Mouse (Mus musculus): ENCODE measurements around the gene Akap10.
A peak's percentile ranks its signal among the peaks of the same experiment; 100 is the strongest.
"Not testable (repeated sequence)": the region's sequence is repeated elsewhere in the genome, so short reads cannot be mapped to it uniquely, and the experiment has no call there.

The Akap10 gene

GRCm38 (mm10) chr11:61929323-61930097 is 542 bp downstream of the Akap10 start:
- no peak for DNase-seq

- no peak for DNase-seq
Measured at GRCm38 (mm10) chr11:61923309-61923708, 6.7 kb downstream of the Akap10 start.

GRCm38 (mm10) chr11:61919702-61920101 is 10.3 kb downstream of the Akap10 start:
- DNase-seq, result no peak

- no peak for DNase-seq
Measured at GRCm38 (mm10) chr11:61908315-61908714, 21.7 kb downstream of the Akap10 start.

GRCm38 (mm10) chr11:61882183-61882582 is 47.9 kb downstream of the Akap10 start:
- no peak for DNase-seq

- DNase-seq, result no peak
Measured at GRCm38 (mm10) chr11:61879921-61880320, 50.1 kb downstream of the Akap10 start.

GRCm38 (mm10) chr11:61871881-61872280 is 58.2 kb downstream of the Akap10 start:
- no peak for DNase-seq

DNA sequence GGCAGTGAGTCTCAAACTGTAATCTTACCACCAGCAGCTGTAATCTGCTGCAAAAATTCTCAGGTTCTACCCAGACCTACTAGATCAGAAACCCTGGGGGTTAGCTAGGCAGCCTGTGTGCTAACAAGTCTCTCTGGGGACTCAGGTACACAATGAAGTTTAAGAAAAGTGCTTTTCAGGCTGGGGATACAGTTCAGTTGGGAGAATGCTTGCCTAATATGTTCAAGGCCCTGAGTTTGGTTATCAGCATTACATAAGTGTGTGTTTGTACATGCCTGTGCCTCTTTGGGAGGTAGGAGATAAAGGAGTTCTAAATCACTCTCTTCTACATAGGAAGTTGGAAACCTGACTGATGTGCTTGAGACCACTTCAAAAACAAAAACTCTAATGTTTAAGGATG is 63.2 kb downstream of the Akap10 start:
- DNase-seq, result no peak

- DNase-seq, result no peak
Measured at GRCm38 (mm10) chr11:61861781-61862547, 68.1 kb downstream of the Akap10 start.

DNA sequence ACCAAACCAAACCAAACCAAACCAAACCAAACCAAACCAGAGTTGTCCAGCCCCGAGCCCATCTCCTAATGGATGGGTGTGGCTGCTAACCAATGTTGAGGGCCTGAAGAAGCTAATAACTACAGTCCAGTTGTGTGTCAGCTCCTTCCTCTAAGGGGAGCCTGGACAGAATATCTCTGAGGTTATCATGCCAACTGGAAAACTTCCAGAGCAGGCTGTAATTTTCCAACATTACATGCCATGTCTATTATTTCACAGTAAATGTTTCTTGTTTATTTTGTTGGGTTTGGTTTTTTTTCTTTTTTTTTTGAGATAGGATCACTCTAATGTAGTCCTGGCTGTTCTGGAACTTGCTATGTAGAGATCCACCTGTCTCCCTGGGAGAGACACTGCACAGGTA is 70.7 kb downstream of the Akap10 start:
- no peak for DNase-seq

DNA sequence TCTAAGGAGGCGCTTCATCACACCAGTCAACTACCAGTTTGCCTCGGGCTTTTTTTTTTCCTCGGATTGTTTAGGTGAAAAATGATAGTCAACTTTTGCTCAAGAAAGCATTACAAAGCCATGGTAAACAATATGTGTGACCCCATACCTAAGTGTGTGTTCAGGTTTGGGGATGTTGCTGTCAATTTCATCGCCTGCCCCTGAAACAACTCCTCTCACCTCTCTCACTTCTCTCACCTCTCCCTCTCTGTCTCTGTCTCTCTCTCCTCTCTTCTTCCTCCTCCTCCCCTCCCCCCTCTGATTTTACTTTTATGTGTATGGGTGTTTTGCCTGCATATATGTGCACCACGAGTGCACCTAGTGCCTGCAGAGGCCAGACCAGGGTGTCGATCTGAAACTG is 74.5 kb downstream of the Akap10 start:
- no peak for DNase-seq

DNA sequence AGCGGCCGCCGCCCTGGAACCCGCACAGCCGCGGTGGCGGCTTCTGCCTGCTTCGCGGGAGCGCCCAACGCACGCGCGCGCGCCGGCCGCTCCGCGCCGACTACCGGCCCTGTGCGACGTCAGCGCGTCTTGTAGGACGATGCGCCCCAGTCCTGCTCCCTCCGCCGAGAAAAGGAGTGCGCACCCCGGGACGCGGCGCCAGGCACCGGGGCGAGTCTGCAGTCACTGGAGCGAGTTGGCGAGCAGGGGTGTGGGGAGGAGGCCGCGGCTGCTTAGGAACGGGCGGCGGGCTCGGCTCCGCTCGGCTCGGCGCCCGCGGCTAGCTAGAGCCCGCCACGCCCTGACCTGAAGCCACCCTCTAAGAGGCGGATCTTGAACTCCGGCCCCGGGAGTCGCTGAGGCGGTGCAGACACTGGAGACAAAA is 75.1 kb downstream of the Akap10 start, which contains the start of gene Ulk2:
TSS of gene Ulk2 (minus strand) at position 86 of the 424 bp plus-strand sequence.
- DNase-seq, result peak; percentile 91

GRCm38 (mm10) chr11:61854211-61854987 is 75.7 kb downstream of the Akap10 start:
- DNase-seq, result peak; percentile 85

DNA sequence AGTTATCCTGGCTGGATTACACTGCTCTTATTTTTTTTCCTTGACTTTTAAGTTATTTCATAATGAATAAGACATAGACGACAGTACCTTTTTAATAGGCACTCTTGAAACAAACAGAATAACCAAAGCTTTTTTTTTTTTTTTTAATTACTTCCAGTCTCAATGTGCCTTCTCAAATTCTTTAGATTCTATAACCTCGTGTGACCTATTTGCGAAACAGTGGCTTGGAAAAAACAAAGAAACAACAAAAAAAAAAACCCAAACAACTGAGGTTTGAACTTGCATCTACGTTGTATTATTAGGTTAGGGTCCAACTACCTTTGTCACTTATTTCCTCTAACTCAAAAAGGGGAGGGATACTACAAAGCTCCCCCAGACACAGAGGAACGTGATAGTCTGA is 76.4 kb downstream of the Akap10 start:
- no peak for DNase-seq

DNA sequence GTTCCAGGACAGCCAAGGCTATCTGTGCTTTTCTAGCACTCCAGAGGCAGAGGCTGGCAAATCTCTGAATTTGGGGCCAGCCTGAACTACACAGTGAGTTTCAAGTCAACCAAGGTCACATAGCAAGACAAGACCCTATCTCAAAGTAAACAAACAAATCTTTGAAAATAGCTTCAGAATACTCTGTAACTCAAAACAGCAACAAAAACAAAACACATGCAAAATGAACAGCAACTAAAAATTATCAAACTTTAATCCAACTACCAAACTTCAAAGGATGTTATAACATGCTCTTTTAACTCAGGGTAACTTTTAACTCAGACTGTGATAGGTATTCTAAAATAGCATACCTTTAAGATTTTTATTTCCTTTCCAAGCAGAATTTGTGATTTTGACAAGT is 77.1 kb downstream of the Akap10 start:
- DNase-seq, result no peak

GRCm38 (mm10) chr11:61851195-61851594 is 78.9 kb downstream of the Akap10 start:
- no peak for DNase-seq

DNA sequence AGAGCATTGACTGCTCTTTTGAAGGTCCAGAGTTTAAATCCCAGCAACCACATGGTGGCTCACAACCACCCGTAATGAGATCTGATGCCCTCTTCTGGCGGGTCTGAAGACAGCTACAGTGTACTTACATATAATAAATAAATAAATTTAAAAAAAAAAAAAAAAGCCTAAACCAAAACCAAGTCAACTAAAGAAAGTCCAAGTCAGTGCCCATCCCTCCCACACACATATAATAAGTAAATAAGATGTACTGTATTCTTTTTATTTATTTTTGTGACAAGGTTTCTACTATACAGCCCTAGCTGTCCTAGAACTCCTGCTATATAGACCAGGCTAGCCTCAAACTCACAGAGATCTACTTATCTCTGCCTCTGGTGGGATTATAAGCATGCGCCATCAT is 89.4 kb downstream of the Akap10 start:
- DNase-seq, result not testable (repeated sequence)

- DNase-seq, result no peak
Measured at GRCm38 (mm10) chr11:61839940-61840339, 90.1 kb downstream of the Akap10 start.

- no peak for DNase-seq
Measured at GRCm38 (mm10) chr11:61839182-61839581, 90.9 kb downstream of the Akap10 start.
